Mouse (Mus musculus) embryonic facial prominence, embryonic 14.5 days (tissue): ENCODE data around the gene Fcgrt. TPM values are rescaled to one million over a fixed set of nuclear protein-coding genes. Genes with fewer than 3 reads are reported as not detected.

ENCODE experiments used
- ATAC-seq: fragments of 200-750 bp; cut with Nextera tagmentation; 2 replicates; pipeline ENCODE4 v1.8.0; 2017; ENCODE audit warnings: low read depth, moderate number of reproducible peaks, moderate TSS enrichment
- DNase-seq: peaks from one replicate; pipeline ENCODE4 v3.0.0-alpha.2; 2015; ENCODE audit warnings: low spot score
- H3K27ac ChIP-seq: fragments of 300-500 bp; sonication (generic); replicated peaks from 2 replicates; pipeline ENCODE4 v1.5.1; 2014; ENCODE audit warnings: low read depth, mild to moderate bottlenecking, low read length, moderate library complexity
- H3K27me3 ChIP-seq: fragments of 300-500 bp; sonication (generic); replicated peaks from 2 replicates; pipeline ENCODE4 v1.6.1; 2014; ENCODE audit warnings: low read length; ENCODE audit not compliant: control insufficient read depth, insufficient read depth
- H3K36me3 ChIP-seq: fragments of 300-500 bp; sonication (generic); 2 replicates; pipeline ENCODE4 v1.6.1; 2014; ENCODE audit warnings: low read length, mixed read lengths; ENCODE audit not compliant: control insufficient read depth, insufficient read depth
- H3K4me1 ChIP-seq: fragments of 300-500 bp; sonication (generic); 2 replicates; pipeline ENCODE4 v1.6.1; 2014; ENCODE audit warnings: antibody characterized with exemption, low read length; ENCODE audit not compliant: control insufficient read depth, insufficient read depth
- H3K4me2 ChIP-seq: fragments of 300-500 bp; sonication (generic); 2 replicates; pipeline ENCODE4 v1.6.1; 2014; ENCODE audit warnings: low read depth, mild to moderate bottlenecking, low read length, moderate library complexity, mixed read lengths
- H3K4me3 ChIP-seq: fragments of 300-500 bp; sonication (generic); 2 replicates; pipeline ENCODE4 v1.5.1; 2014; ENCODE audit warnings: low read depth, mild to moderate bottlenecking, low read length
- H3K9ac ChIP-seq: fragments of 300-500 bp; sonication (generic); 2 replicates; pipeline ENCODE4 v1.6.1; 2014; ENCODE audit warnings: low read depth, mild to moderate bottlenecking, low read length, moderate library complexity, mixed read lengths
- H3K9me3 ChIP-seq: fragments of 300-500 bp; sonication (generic); 2 replicates; pipeline ENCODE4 v1.6.1; 2016; ENCODE audit warnings: low read length; ENCODE audit not compliant: control insufficient read depth
- WGBS: fragments of 180-500 bp; shearing (Covaris S2); extraction: QIAGEN DNeasy Blood & Tissue Kit; methylation state at CpG from one replicate; pipeline ENCODE4 v1.1.7; 2014; 5-methylcytosine and 5-hydroxymethylcytosine counted together
- polyA plus RNA-seq: library from polyadenylated mRNA; unstranded; fragments of >200 nt; fragmentation: Nextera tagmentation; extraction: Ambion mirVana; gene quantifications from 2 replicates; pipeline ENCODE4 v1.2.1, GENCODE M21; 2014

Fcgrt gene
- polyA plus RNA-seq, 1 experiment from 2014 or later: 129 TPM

DNA sequence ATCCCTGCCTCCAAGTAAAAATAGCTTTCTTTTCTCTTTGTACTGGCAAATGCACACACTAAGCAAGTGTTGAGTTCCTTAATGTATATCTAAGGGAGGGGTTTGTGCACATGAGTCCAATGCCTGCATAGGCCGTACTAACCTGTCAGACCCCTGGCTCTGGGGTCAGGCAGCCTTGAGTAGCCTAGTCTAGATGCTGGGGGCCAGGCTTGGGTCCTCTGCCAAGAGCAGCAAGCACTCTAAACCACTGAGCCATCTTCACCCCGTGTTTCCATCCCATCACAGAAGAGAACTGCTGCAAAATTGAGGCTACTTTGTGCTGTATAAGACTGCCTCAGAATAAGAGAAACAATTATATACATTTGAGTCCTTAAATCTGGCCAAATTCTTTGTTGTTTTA lies 25.8 kb downstream of the Fcgrt start:
- ATAC-seq: no peak
- Histone ChIP-seq H3K9me3 (no peaks in the 10 kb centered on the region), H3K4me1 (peaks cover 3% of the 10 kb centered on the region; the same call in 1 of the 2 replicates), H3K36me3 (peaks cover 49% of the 10 kb centered on the region), H3K27me3 (no peaks in the 10 kb centered on the region), H3K27ac (no peak overlapping the region), H3K9ac (no peak overlapping the region), H3K4me2 (no peak overlapping the region), H3K4me3 (no peak overlapping the region)
- WGBS: 84% methylated on average over 2 of the region's 2 CpGs
- DNase-seq: no peak

DNA sequence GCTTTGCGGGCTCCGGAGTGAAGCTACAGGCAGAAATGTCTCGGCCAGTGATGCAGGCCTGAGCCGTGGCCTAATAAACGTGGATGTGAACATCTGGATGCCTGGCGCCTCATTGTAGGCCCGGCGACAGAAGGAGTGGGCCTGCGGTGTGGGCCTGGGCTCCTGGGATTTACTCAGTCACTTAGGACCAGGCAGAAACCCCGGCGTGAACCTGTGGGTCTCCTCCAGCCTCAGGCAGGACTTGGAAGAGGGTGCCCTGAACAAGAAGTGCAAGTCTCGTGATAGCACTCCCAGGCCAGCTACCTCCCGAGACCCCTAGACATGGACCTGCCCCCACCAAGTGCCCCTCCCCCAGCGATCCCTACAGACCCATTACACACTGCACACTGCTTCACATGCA lies 26.3 kb downstream of the Fcgrt start:
- Histone ChIP-seq H3K9ac (no peak overlapping the region), H3K36me3 (peaks cover 44% of the 10 kb centered on the region)
- ATAC-seq: no peak

DNA sequence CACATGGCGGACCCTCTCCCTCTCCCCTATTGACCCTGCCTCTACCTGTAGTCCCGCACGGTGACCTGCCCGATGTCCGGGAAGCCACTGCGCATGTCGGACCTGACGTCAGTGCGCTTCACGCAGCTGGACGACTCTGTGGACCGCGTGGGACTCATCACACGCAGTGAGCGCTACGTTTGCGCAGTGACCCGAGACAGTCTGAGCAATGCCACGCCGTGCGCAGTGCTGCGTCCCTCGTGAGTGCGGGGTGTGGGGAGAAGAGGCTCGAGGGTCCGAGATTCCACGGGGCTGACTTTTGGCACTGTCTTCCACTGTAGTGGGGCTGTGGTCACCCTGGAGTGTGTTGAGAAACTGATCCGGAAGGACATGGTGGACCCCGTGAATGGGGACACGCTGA lies 27.1 kb downstream of the Fcgrt start:
- no peak overlapping the region for H3K4me2 ChIP-seq
- H3K4me3 ChIP-seq: no peak overlapping the region
- no peak overlapping the region for H3K9ac ChIP-seq
- peaks cover 39% of the 10 kb centered on the region; the same call in 1 of the 2 replicates for H3K36me3 ChIP-seq
- DNase-seq (no peak), ATAC-seq (no peak)
- 87% methylated on average over 30 of the region's 30 CpGs for WGBS
- no peaks in the 10 kb centered on the region for H3K27me3 ChIP-seq
- H3K4me1 ChIP-seq: no peaks in the 10 kb centered on the region
- H3K27ac ChIP-seq: no peak overlapping the region
- H3K9me3 ChIP-seq: no peaks in the 10 kb centered on the region

More for the DNA sequence above, 26.3 kb downstream of the Fcgrt start:
- no peaks in the 10 kb centered on the region for H3K4me1 ChIP-seq
- H3K4me2 ChIP-seq: no peak overlapping the region
- H3K27ac ChIP-seq: no peak overlapping the region
- no peaks in the 10 kb centered on the region for H3K9me3 ChIP-seq
- no peak overlapping the region for H3K4me3 ChIP-seq
- WGBS: 85% methylated on average over 14 of the region's 14 CpGs
- no peak for DNase-seq
- H3K27me3 ChIP-seq: no peaks in the 10 kb centered on the region

DNA sequence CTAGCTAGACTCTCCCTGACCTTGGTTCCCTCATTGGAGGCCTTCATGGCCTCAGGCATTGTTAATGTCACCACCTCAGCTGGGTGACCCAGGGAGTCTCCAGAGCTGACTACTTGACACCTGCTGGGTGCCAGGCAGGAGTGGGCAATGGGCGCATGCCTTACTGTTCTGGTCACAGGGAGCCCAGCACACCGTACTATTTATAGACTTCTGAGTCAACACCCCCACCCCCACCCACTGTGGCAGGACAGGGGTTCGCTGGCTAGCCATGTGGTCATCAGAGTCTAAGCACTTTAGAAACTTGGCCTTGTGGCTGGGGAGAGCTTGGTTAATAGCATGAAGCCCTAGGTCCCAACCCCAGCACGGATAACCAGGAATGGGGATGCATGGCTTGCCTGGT lies 28.2 kb downstream of the Fcgrt start:
- no peak for DNase-seq
- H3K36me3 ChIP-seq: peaks cover 39% of the 10 kb centered on the region; the same call in 1 of the 2 replicates

DNA sequence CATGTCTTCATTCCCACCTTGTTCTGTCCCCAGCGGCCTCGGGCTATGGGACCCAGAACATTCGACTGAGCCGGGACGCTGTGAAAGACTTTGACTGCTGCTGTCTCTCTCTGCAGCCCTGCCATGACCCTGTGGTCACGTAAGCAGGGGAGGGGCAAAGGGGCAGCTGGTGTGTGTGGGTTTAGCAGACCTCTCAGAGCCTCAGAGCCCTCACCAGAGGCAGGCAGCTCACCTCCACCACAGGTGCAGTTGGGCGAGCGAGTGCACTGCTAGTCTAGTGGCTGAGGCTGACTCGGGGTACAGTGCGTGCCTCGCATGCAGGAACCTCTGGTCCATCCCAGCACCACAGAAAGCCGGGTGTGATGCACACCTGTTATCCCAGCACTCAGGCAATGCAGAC lies 29.7 kb downstream of the Fcgrt start:
- ATAC-seq (no peak), DNase-seq (no peak)
- H3K9me3 ChIP-seq: no peaks in the 10 kb centered on the region
- no peak overlapping the region for H3K4me3 ChIP-seq
- whole genome bisulfite sequencing: 86% methylated on average over 11 of the region's 12 CpGs
- no peaks in the 10 kb centered on the region for H3K27me3 ChIP-seq
- H3K36me3 ChIP-seq: peaks cover 39% of the 10 kb centered on the region; the same call in 1 of the 2 replicates
- no peak overlapping the region for H3K9ac ChIP-seq
- no peaks in the 10 kb centered on the region for H3K4me1 ChIP-seq
- H3K27ac ChIP-seq: no peak overlapping the region
- H3K4me2 ChIP-seq: no peak overlapping the region

More for the DNA sequence above, 28.2 kb downstream of the Fcgrt start:
- H3K4me3 ChIP-seq: no peak overlapping the region
- no peaks in the 10 kb centered on the region for H3K4me1 ChIP-seq
- H3K27me3 ChIP-seq: no peaks in the 10 kb centered on the region
- H3K9ac ChIP-seq: no peak overlapping the region
- 82% methylated on average over 3 of the region's 4 CpGs for WGBS
- no peak for ATAC-seq
- no peak overlapping the region for H3K4me2 ChIP-seq
- no peaks in the 10 kb centered on the region for H3K9me3 ChIP-seq
- no peak overlapping the region for H3K27ac ChIP-seq

DNA sequence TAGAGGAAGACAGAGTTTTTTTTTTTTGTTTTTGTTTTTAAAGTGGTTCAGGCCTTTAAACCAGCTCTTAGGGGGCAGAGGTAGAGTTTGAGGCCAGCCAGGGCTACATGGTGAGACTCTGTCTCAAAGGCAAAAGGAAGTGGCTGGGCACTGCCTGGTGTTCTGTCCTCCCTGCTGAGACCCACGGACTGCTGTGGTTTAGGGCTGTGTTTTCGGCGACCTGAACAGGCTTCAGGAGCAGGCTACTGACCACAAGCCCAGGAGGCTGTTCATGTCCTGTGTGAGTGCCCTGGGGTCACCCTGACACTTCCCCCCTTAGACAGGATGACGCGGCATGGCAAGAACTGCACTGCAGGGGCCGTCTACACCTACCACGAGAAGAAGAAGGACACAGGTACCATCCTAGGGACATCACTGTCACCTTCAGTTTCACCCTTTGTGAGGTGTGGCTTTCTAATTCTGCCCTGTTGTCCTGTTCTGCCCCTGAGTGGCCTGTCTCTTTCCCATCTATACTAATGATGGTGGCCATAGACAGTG lies 30.4 kb downstream of the Fcgrt start:
- H3K9ac ChIP-seq: no peak overlapping the region
- no peak overlapping the region for H3K27ac ChIP-seq
- DNase-seq (no peak), ATAC-seq (no peak)
- no peak overlapping the region for H3K4me3 ChIP-seq
- no peak overlapping the region for H3K4me2 ChIP-seq
- no peaks in the 10 kb centered on the region for H3K27me3 ChIP-seq
- WGBS: 73% methylated on average over 5 of the region's 7 CpGs
- H3K9me3 ChIP-seq: no peaks in the 10 kb centered on the region
- peaks cover 39% of the 10 kb centered on the region; the same call in 1 of the 2 replicates for H3K36me3 ChIP-seq
- H3K4me1 ChIP-seq: no peaks in the 10 kb centered on the region

DNA sequence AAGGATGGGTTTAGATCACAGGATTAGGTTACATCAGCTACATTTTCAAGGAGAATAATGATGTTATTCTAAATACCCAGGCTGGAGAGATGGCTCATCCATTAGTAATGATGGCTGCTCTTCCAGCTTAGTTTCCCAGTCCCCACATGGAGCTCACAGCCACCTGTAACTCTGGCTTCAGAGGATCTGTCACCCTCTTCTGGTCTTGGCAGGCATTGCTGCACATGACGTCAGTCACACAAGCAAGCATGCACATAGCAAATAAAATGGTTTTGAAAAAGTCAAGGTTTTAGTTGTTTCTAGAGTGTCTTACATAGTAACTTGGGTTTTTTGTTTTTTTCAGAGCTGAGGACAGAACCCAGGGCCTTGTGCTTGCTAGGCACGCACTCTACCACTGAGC lies 31.4 kb downstream of the Fcgrt start:
- H3K4me2 ChIP-seq: no peak overlapping the region
- no peak overlapping the region for H3K4me3 ChIP-seq
- WGBS: 84% methylated on average over 2 of the region's 2 CpGs
- no peak for ATAC-seq
- no peak for DNase-seq
- H3K9ac ChIP-seq: no peak overlapping the region
- no peaks in the 10 kb centered on the region for H3K4me1 ChIP-seq
- H3K27ac ChIP-seq: no peak overlapping the region
- no peaks in the 10 kb centered on the region for H3K27me3 ChIP-seq
- H3K36me3 ChIP-seq: peaks cover 32% of the 10 kb centered on the region; the same call in 1 of the 2 replicates
- no peaks in the 10 kb centered on the region for H3K9me3 ChIP-seq

DNA sequence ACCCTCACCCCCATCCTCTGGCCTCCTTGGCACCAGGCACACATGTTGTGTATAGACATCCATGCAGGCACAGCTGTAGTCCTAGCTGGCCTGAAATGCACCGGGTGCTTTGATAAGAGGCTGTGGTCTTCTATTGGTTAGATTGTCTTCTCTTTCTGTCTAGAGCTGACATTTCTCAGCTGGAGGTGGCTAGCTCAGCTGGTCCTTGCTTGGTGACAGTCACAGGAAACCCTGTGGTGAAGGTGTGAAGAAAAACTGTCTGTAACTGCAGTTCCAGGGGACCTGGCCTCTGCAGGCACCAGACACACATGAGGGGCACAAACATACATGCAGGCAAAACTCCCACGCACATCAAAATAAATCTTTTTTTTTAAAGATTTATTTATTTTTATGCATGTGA lies 34.0 kb downstream of the Fcgrt start:
- DNase-seq (no peak), ATAC-seq (no peak)
- 92% methylated on average over 2 of the region's 2 CpGs for WGBS
- no peak overlapping the region for H3K9ac ChIP-seq
- H3K4me1 ChIP-seq: no peaks in the 10 kb centered on the region
- H3K27me3 ChIP-seq: no peaks in the 10 kb centered on the region
- H3K4me2 ChIP-seq: no peak overlapping the region
- peaks cover 6% of the 10 kb centered on the region; the same call in 1 of the 2 replicates for H3K36me3 ChIP-seq
- H3K9me3 ChIP-seq: no peaks in the 10 kb centered on the region
- H3K4me3 ChIP-seq: no peak overlapping the region
- H3K27ac ChIP-seq: no peak overlapping the region

DNA sequence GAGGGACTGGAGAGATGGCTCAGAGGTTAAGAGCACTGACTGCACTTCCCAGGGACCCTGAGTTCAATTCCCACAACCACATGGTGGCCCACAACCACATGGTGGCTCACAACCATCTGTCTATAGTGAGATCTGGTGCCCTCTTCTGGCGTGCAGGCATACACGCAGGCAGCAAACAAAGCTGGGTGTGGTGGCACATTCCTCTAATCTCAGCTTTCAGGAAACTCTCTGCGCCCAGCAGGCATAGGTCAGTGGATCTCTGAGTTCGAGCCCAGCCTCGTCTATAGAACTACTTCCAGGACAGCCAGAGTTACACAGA lies 35.7 kb downstream of the Fcgrt start:
- Histone ChIP-seq H3K36me3 (no peaks in the 10 kb centered on the region), H3K9ac (0 out of 2 replicates have a peak overlapping the region, but pooled peaks have one; percentile 14), H3K27me3 (no peaks in the 10 kb centered on the region), H3K4me1 (peaks cover 6% of the 10 kb centered on the region; the same call in 1 of the 2 replicates), H3K4me3 (no peak overlapping the region), H3K4me2 (no peak overlapping the region), H3K27ac (no peak overlapping the region), H3K9me3 (no peaks in the 10 kb centered on the region)
- peak; percentile 31 for DNase-seq
- ATAC-seq: no peak
- WGBS: 19% methylated on average over 5 of the region's 5 CpGs
